Mouse (Mus musculus): ENCODE data around the gene Sgms2. TPM values are rescaled to one million over a fixed set of nuclear protein-coding genes. Genes with fewer than 3 reads are reported as not detected.

The Sgms2 gene
- total and polyA plus RNA-seq, 2 experiments from 2014 or later: 2.1 to 4.4 TPM

GRCm38 (mm10) chr3:131335117-131335547 lies 156.1 kb downstream of the Sgms2 start:
- no peak overlapping the region for H3K9ac ChIP-seq
- no peak for TF ChIP-seq CTCF (IDR thresholded peaks at IDR 0.05; ENCODE audit: low read depth)
- H3K27ac ChIP-seq (ENCODE audit: low read depth, low read length): no peak overlapping the region
- DNase-seq: no peak
- no peak overlapping the region for H3K4me3 ChIP-seq (ENCODE audit: low read depth, low read length)
- no peak for ATAC-seq
- no peaks in the 10 kb centered on the region for H3K36me3 ChIP-seq (ENCODE audit: insufficient read depth)
- no peaks in the 10 kb centered on the region for H3K9me3 ChIP-seq (ENCODE audit: low read length)
- no peak overlapping the region for H3K4me2 ChIP-seq (ENCODE audit: low read depth)
- WGBS: 81% methylated on average over 8 of the region's 8 CpGs
- H3K27me3 ChIP-seq (ENCODE audit: insufficient read depth, low read length): no peaks in the 10 kb centered on the region
- H3K4me1 ChIP-seq (ENCODE audit: insufficient read depth): no peaks in the 10 kb centered on the region

GRCm38 (mm10) chr3:131327189-131327588 lies 164.0 kb downstream of the Sgms2 start:
- DNase-seq (no peak), ATAC-seq (no peak)
- H3K4me2 ChIP-seq (ENCODE audit: low read depth): no peak overlapping the region
- no peaks in the 10 kb centered on the region for H3K36me3 ChIP-seq (ENCODE audit: insufficient read depth)
- no peak overlapping the region for H3K27ac ChIP-seq (ENCODE audit: low read depth, low read length)
- H3K4me3 ChIP-seq (ENCODE audit: low read depth, low read length): no peak overlapping the region
- WGBS: 51% methylated on average over 7 of the region's 7 CpGs
- H3K9ac ChIP-seq: no peak overlapping the region
- TF ChIP-seq CTCF (IDR thresholded peaks at IDR 0.05; ENCODE audit: low read depth): no peak
- no peaks in the 10 kb centered on the region for H3K9me3 ChIP-seq (ENCODE audit: low read length)
- H3K27me3 ChIP-seq (ENCODE audit: insufficient read depth, low read length): no peaks in the 10 kb centered on the region
- no peaks in the 10 kb centered on the region for H3K4me1 ChIP-seq (ENCODE audit: insufficient read depth)

GRCm38 (mm10) chr3:131326637-131327036 lies 164.6 kb downstream of the Sgms2 start:
- no peak overlapping the region for H3K27ac ChIP-seq (ENCODE audit: low read depth, low read length)
- no peak overlapping the region for H3K9ac ChIP-seq
- H3K27me3 ChIP-seq (ENCODE audit: insufficient read depth, low read length): no peaks in the 10 kb centered on the region
- ATAC-seq (no peak), DNase-seq (no peak)
- no peaks in the 10 kb centered on the region for H3K4me1 ChIP-seq (ENCODE audit: insufficient read depth)
- no peak for TF ChIP-seq CTCF (IDR thresholded peaks at IDR 0.05; ENCODE audit: low read depth)
- H3K4me2 ChIP-seq (ENCODE audit: low read depth): no peak overlapping the region
- no peaks in the 10 kb centered on the region for H3K36me3 ChIP-seq (ENCODE audit: insufficient read depth)
- H3K4me3 ChIP-seq (ENCODE audit: low read depth, low read length): no peak overlapping the region
- 86% methylated on average over 4 of the region's 4 CpGs for WGBS
- no peaks in the 10 kb centered on the region for H3K9me3 ChIP-seq (ENCODE audit: low read length)

GRCm38 (mm10) chr3:131322081-131322815 lies 169.0 kb downstream of the Sgms2 start:
- no peak for ATAC-seq
- Histone ChIP-seq H3K9ac (no peak overlapping the region), H3K27me3 (ENCODE audit: insufficient read depth, low read length) (no peaks in the 10 kb centered on the region), H3K4me3 (ENCODE audit: low read depth, low read length) (no peak overlapping the region), H3K36me3 (ENCODE audit: insufficient read depth) (no peaks in the 10 kb centered on the region), H3K9me3 (ENCODE audit: low read length) (no peaks in the 10 kb centered on the region), H3K27ac (ENCODE audit: low read depth, low read length) (no peak overlapping the region), H3K4me2 (ENCODE audit: low read depth) (no peak overlapping the region), H3K4me1 (ENCODE audit: insufficient read depth) (no peaks in the 10 kb centered on the region)
- no peak for DNase-seq
- TF ChIP-seq CTCF (IDR thresholded peaks at IDR 0.05; ENCODE audit: low read depth): no peak
- WGBS: 76% methylated on average over 14 of the region's 14 CpGs

- Histone ChIP-seq H3K9me3 (ENCODE audit: low read length) (no peaks in the 10 kb centered on the region), H3K4me3 (ENCODE audit: low read depth, low read length) (no peak overlapping the region), H3K36me3 (ENCODE audit: insufficient read depth) (no peaks in the 10 kb centered on the region), H3K4me1 (ENCODE audit: insufficient read depth) (no peaks in the 10 kb centered on the region), H3K27ac (ENCODE audit: low read depth, low read length) (no peak overlapping the region), H3K4me2 (ENCODE audit: low read depth) (no peak overlapping the region), H3K9ac (no peak overlapping the region), H3K27me3 (ENCODE audit: insufficient read depth, low read length) (no peaks in the 10 kb centered on the region)
- ATAC-seq (peak; percentile 45; the same call in 1 of the 2 replicates), DNase-seq (peak; percentile 85)
- peak; percentile 85 for TF ChIP-seq CTCF (IDR thresholded peaks at IDR 0.05; ENCODE audit: low read depth)
- WGBS: 6% methylated on average over 3 of the region's 3 CpGs
Measured at GRCm38 (mm10) chr3:131320184-131320583, 171.0 kb downstream of the Sgms2 start.

GRCm38 (mm10) chr3:131318211-131318610 lies 173.0 kb downstream of the Sgms2 start:
- Histone ChIP-seq H3K4me3 (ENCODE audit: low read depth, low read length) (no peak overlapping the region), H3K4me2 (ENCODE audit: low read depth) (no peak overlapping the region), H3K27me3 (ENCODE audit: insufficient read depth, low read length) (no peaks in the 10 kb centered on the region), H3K27ac (ENCODE audit: low read depth, low read length) (no peak overlapping the region), H3K9ac (no peak overlapping the region), H3K9me3 (ENCODE audit: low read length) (no peaks in the 10 kb centered on the region), H3K4me1 (ENCODE audit: insufficient read depth) (no peaks in the 10 kb centered on the region), H3K36me3 (ENCODE audit: insufficient read depth) (no peaks in the 10 kb centered on the region)
- no peak for DNase-seq
- ATAC-seq: no peak
- TF ChIP-seq CTCF (IDR thresholded peaks at IDR 0.05; ENCODE audit: low read depth): no peak
- WGBS: 65% methylated on average over 2 of the region's 2 CpGs

GRCm38 (mm10) chr3:131317126-131317525 lies 174.1 kb downstream of the Sgms2 start:
- Histone ChIP-seq H3K9me3 (ENCODE audit: low read length) (no peaks in the 10 kb centered on the region), H3K4me1 (ENCODE audit: insufficient read depth) (no peaks in the 10 kb centered on the region), H3K36me3 (ENCODE audit: insufficient read depth) (no peaks in the 10 kb centered on the region), H3K27ac (ENCODE audit: low read depth, low read length) (no peak overlapping the region), H3K27me3 (ENCODE audit: insufficient read depth, low read length) (no peaks in the 10 kb centered on the region), H3K9ac (no peak overlapping the region), H3K4me3 (ENCODE audit: low read depth, low read length) (no peak overlapping the region), H3K4me2 (ENCODE audit: low read depth) (no peak overlapping the region)
- DNase-seq: no peak
- TF ChIP-seq CTCF (IDR thresholded peaks at IDR 0.05; ENCODE audit: low read depth): no peak
- no peak for ATAC-seq
- 96% methylated on average over 1 of the region's 1 CpGs for WGBS
